In genomic region chr10:84647264-84647663, GRCm38 (mm10) we compare ENCODE assay signal across 16 mouse cellular contexts. TPM values are rescaled to one million over a fixed set of nuclear protein-coding genes. Genes with fewer than 3 reads are reported as not detected.
DNase-seq lines count a peak whose midpoint lies in the region; ATAC-seq and TF ChIP-seq lines count a peak whose summit lies in the region.
"Had no signal": no experiment of that assay in that cellular context is flagged by ENCODE, and none has a peak within 500 bp of the region (broad histone marks: within the 10 kb centered on the region; RNA-seq: fewer than 3 reads in every experiment).

No protein-coding gene starts in this region.

- no peaks in the 10 kb centered on the region for H3K27me3 ChIP-seq in kidney, adult 2 months (replicated peaks; ENCODE audit: control insufficient read depth, insufficient read depth, low read length)
- no peaks in the 10 kb centered on the region for H3K27me3 ChIP-seq in midbrain, embryonic 13.5 days
- no peaks in the 10 kb centered on the region for H3K27me3 ChIP-seq in midbrain, embryonic 10.5 days (ENCODE audit: low read depth, poor library complexity, severe bottlenecking)
- H3K27me3 ChIP-seq: embryonic facial prominence, embryonic 12.5 days; heart, embryonic 12.5 days; intestine, embryonic 15.5 days had no signal

- ATAC-seq in midbrain, embryonic 13.5 days, result no peak
- ATAC-seq in granulocyte monocyte progenitor cell, adult 5-6 weeks (replicated peaks; ENCODE audit: poor library complexity, severe bottlenecking), result peak; percentile 54
- 0 out of 2 replicates have a peak, but pooled peaks have one; percentile 3 for ATAC-seq in megakaryocyte-erythroid progenitor cell, adult 5-6 weeks (replicated peaks; ENCODE audit: low FRiP score, low TSS enrichment, poor library complexity, severe bottlenecking)
- ATAC-seq: forebrain, embryonic 14.5 days; intestine, embryonic 15.5 days had no signal

- intact Hi-C loops in gastrocnemius, adult 2 months (cut with DNase I), result no loop called here

- no peak for DNase-seq in kidney, adult 2 months
- DNase-seq in kidney, adult 9 months, result no peak
- DNase-seq in midbrain, embryonic 10.5 days (ENCODE audit: low spot score), result no peak
- DNase-seq in gastrocnemius, adult 2 months, result no peak
- DNase-seq: gastrocnemius, postnatal 36 days; heart, postnatal 4 days; kidney, postnatal 10 days; right cerebral cortex, postnatal 4 days had no signal

- no peak overlapping the region for H3K4me2 ChIP-seq in midbrain, embryonic 13.5 days (replicated peaks)
- H3K4me2 ChIP-seq: embryonic facial prominence, embryonic 12.5 days; heart, embryonic 12.5 days; intestine, embryonic 15.5 days had no signal

- no peak for TF ChIP-seq POLR2A in kidney, adult 2 months (IDR thresholded peaks at IDR 0.05; ENCODE audit: low read depth, low read length)

- no peak overlapping the region for H3K9ac ChIP-seq in midbrain, embryonic 13.5 days (replicated peaks)
- H3K9ac ChIP-seq: embryonic facial prominence, embryonic 12.5 days; heart, embryonic 12.5 days; intestine, embryonic 15.5 days had no signal

- H3K9me3 ChIP-seq in midbrain, embryonic 13.5 days, result no peaks in the 10 kb centered on the region
- H3K9me3 ChIP-seq in midbrain, embryonic 10.5 days (replicated peaks), result no peaks in the 10 kb centered on the region
- H3K9me3 ChIP-seq: embryonic facial prominence, embryonic 12.5 days; heart, embryonic 12.5 days; intestine, embryonic 15.5 days had no signal

- no peak for TF ChIP-seq CTCF in kidney, adult 2 months (conservative IDR thresholded peaks at IDR 0.05; ENCODE audit: insufficient read depth, insufficient read length, low read depth, low read length)
- no peak for TF ChIP-seq CTCF in gastrocnemius, adult 2 months (IDR thresholded peaks at IDR 0.05)

- no peaks in the 10 kb centered on the region for H3K4me1 ChIP-seq in kidney, adult 2 months (ENCODE audit: control insufficient read depth, insufficient read depth, low read length)
- peaks cover 9% of the 10 kb centered on the region for H3K4me1 ChIP-seq in midbrain, embryonic 13.5 days (replicated peaks)
- H3K4me1 ChIP-seq in midbrain, embryonic 10.5 days, result peaks cover 18% of the 10 kb centered on the region
- H3K4me1 ChIP-seq: embryonic facial prominence, embryonic 12.5 days; heart, embryonic 12.5 days; intestine, embryonic 15.5 days had no signal

- WGBS in kidney, adult 2 months, result 80% methylated on average over 5 of the region's 5 CpGs
- 97% methylated on average over 5 of the region's 5 CpGs for WGBS in midbrain, embryonic 13.5 days
- WGBS in midbrain, embryonic 10.5 days, result 88% methylated on average over 5 of the region's 5 CpGs

- 0 out of 2 replicates have a peak overlapping the region, but pooled peaks have one; percentile 35 for H3K27ac ChIP-seq in kidney, adult 2 months (ENCODE audit: insufficient read depth, low read depth, low read length)
- H3K27ac ChIP-seq in midbrain, embryonic 13.5 days, result 0 out of 2 replicates have a peak overlapping the region, but pooled peaks have one; percentile 30
- H3K27ac ChIP-seq in midbrain, embryonic 10.5 days (replicated peaks), result no peak overlapping the region
- H3K27ac ChIP-seq in gastrocnemius, adult 2 months, result no peak overlapping the region
- H3K27ac ChIP-seq: embryonic facial prominence, embryonic 12.5 days; intestine, embryonic 15.5 days; stomach, postnatal 0 days had no signal

- H3K4me3 ChIP-seq in kidney, adult 2 months (ENCODE audit: insufficient read depth, low read depth, low read length), result no peak overlapping the region
- H3K4me3 ChIP-seq in midbrain, embryonic 13.5 days (replicated peaks), result no peak overlapping the region
- H3K4me3 ChIP-seq in midbrain, embryonic 10.5 days, result no peak overlapping the region
- H3K4me3 ChIP-seq in gastrocnemius, adult 2 months, result no peak overlapping the region
- H3K4me3 ChIP-seq: embryonic facial prominence, embryonic 12.5 days; heart, embryonic 12.5 days; intestine, embryonic 15.5 days had no signal

- H3K36me3 ChIP-seq in kidney, adult 2 months (ENCODE audit: control insufficient read depth, insufficient read depth, low read length), result no peaks in the 10 kb centered on the region; the same call in 1 of the 2 replicates
- peaks cover 32% of the 10 kb centered on the region for H3K36me3 ChIP-seq in midbrain, embryonic 13.5 days
- peaks cover 25% of the 10 kb centered on the region for H3K36me3 ChIP-seq in midbrain, embryonic 10.5 days

RNA-seq across cellular contexts. Expression of gene Polr3b, which starts 25.2 kb away (rescaled TPM):
- polyA plus RNA-seq in kidney, adult 2 months (2012; rRNA removed), result 3.7 and 5.1 TPM in 2 replicates
- polyA plus RNA-seq in midbrain, embryonic 13.5 days (2015; fragmentation: Nextera tagmentation; extraction: Ambion mirVana), result 17.2 and 18.6 TPM in 2 replicates
- 14.4 and 16.6 TPM in 2 replicates for polyA plus RNA-seq in midbrain, embryonic 10.5 days (2016; fragmentation: Nextera tagmentation; extraction: Ambion mirVana)
- total RNA-seq in granulocyte monocyte progenitor cell, adult 5-6 weeks (2014; fragmentation: Nextera tagmentation), result 26.2 and 29.8 TPM in 2 replicates
- 32.8 and 46.9 TPM in 2 replicates for total RNA-seq in granulocyte monocyte progenitor cell, adult 5-6 weeks (2017)
- 34.2 and 36.6 TPM in 2 replicates for total RNA-seq in megakaryocyte-erythroid progenitor cell, adult 5-6 weeks (2014; fragmentation: Nextera tagmentation)
- 63.5 and 82.4 TPM in 2 replicates for total RNA-seq in megakaryocyte-erythroid progenitor cell, adult 5-6 weeks (2017)
- 10 to 100 TPM in 1 of 2 experiments, 1 to 10 TPM in 1; 9.3 to 13.3 TPM for total RNA-seq in gastrocnemius, adult 2 months (2021)

Comparison
In these comparisons a context has a peak if more than half of its experiments do, and no peak if none do; other contexts are left out.
1. H3K27ac ChIP-seq: peak in kidney, adult 2 months (single experiment) and midbrain, embryonic 13.5 days (single experiment); none in midbrain, embryonic 10.5 days (single experiment) and gastrocnemius, adult 2 months (single experiment).